Mouse (Mus musculus) adrenal gland, adult 18-20 months (tissue): ENCODE measurements around the gene Fam71e2. TPM values are rescaled to one million over a fixed set of nuclear protein-coding genes. Genes with fewer than 3 reads are reported as not detected.
"Not testable (repeated sequence)": the region's sequence is repeated elsewhere in the genome, so short reads cannot be mapped to it uniquely, and the experiment has no call there.

Experiments
- DNase-seq, 2 experiments: peaks; one replicate each; pipeline ENCODE4 v3.0.0; 2021 to 2022; ENCODE audit warnings: low spot score in 2 of 2
- long read RNA-seq, 2 experiments: library from polyadenylated mRNA; stranded (forward); transcript quantifications; one replicate each; pipeline ENCODE4 v2.0.0; 2021
- total RNA-seq, 2 experiments: library from RNA; stranded (reverse); gene quantifications; 1 replicate in 1 of 2; 2 replicates in 1 of 2; pipeline ENCODE4 v1.2.3; 2021

Fam71e2 gene
- total RNA-seq, result not detected
- long read RNA-seq, experiment 1, result 0 reads
- long read RNA-seq, experiment 2, result 0 reads

DNA sequence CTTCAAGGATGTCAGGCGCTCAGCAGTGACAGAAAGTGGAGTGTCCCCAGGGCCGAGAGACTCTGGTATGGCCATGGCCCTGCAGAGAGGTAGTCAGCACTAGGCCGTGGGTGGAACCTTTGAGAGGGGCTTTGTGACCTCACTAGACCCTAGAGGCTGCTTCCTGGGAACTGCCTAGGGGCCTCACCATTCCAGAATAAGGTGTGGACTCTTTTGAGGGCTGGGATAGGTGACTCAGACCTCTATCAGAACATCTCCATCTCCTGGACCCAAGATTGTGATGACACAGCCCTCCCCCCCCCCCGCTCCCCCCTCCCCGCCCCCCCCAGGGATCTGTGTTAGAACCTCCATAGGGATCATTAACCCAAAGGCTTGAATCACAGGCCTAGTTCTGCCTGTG, at the start of gene Fam71e2:
Fam71e2 (minus strand) TSS at position 101 of the 400 bp plus-strand sequence.
- DNase-seq, result no peak

GRCm38 (mm10) chr7:4816559-4816958, 45.5 kb upstream of the Fam71e2 start:
- no peak for DNase-seq

DNA sequence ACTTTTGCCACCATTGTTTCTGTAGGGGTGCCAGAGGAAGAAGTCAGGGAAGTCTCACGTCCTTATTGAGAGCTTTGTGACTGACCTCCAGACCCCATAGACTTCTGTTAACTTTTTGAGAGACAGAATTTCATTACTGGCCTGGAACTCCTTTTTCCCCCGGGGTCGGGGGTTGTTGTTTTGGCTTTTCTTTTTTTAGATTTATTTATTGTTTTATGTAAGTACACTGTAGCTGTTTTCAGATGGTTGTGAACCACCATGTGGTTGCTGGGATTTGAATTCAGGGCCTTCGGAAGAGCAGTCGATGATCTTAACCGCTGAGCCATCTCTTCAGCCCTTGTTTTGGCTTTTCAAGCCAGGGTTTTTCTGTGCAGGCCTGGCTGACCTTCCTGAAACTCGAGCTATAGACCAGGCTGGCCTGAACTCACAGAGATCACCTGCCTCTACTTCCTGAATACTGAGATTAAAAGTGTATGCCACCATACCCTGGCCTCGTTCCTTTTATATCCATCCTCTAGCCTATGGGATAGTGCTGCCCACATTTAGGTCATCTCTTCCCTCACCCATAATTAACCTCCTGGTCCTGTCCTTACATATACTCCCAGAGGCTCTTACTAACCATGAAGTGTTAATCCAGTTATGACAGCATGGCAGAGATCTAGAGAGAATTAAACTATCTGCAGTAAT, 42.1 kb upstream of the Fam71e2 start:
- no peak for DNase-seq

GRCm38 (mm10) chr7:4812303-4813104, 41.4 kb upstream of the Fam71e2 start, which contains the start of gene Ube2s:
Ube2s (minus strand) TSS chr7:4812590.
- peak; percentile 97 to 98 for DNase-seq

GRCm38 (mm10) chr7:4811842-4812302, 40.8 kb upstream of the Fam71e2 start:
- peak in 1 of 2 experiments; percentile 57 for DNase-seq

- DNase-seq, result not testable (repeated sequence)
Observed at GRCm38 (mm10) chr7:4811131-4811530, 40.0 kb upstream of the Fam71e2 start.

GRCm38 (mm10) chr7:4806716-4807115, 35.6 kb upstream of the Fam71e2 start:
- no peak for DNase-seq

- DNase-seq, result no peak
Observed at GRCm38 (mm10) chr7:4802247-4802646, 31.1 kb upstream of the Fam71e2 start.

- no peak for DNase-seq
Observed at GRCm38 (mm10) chr7:4795767-4796433, 24.8 kb upstream of the Fam71e2 start.

DNA sequence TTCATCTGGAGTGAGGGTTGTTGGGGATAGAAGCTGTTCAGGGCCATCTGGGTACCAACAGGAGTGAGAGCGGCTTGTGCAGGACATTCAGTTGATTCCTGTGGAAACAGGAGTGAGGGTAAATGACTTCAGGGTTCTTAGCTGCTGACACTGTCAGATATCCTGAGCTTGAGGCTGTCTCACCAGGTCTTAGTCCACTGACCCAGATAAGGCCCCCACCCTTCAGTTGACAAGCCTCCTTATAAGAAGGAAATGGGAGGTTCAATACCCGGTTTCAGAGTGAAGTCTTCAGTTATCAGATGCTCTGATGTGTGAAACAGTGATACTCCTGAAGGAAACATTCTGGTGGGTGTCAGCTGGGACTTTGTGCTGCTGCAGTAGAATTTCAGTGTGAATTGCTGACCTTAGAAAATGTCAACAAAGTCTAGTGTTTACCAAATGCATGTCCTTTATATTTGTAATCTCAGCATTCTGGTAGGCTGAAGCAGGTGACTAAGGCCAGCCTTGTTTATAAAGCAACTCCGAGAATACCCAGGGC, 23.6 kb upstream of the Fam71e2 start:
- no peak for DNase-seq

DNA sequence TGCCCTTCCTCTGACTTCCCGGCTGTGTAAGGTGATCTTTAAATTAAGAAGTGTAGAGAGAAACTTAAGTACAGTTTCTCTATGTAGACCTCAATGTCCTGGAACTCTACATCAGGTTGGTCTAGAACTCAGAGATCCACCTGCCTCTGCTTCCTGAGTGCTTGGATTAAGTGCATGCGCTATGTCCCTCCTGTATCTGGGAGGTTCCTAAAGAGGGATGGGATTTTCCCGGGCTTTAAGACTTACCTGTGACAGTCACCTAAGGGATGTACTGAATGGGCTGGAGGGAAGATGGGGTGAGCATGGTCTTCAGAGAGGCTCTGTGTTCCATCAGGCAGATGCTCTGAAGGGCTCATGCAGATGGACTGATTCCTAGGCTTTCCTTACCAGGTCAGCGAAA, 22.6 kb upstream of the Fam71e2 start:
- DNase-seq, result no peak

- DNase-seq, result not testable (repeated sequence)
Observed at GRCm38 (mm10) chr7:4793248-4793647, 22.1 kb upstream of the Fam71e2 start.

DNA sequence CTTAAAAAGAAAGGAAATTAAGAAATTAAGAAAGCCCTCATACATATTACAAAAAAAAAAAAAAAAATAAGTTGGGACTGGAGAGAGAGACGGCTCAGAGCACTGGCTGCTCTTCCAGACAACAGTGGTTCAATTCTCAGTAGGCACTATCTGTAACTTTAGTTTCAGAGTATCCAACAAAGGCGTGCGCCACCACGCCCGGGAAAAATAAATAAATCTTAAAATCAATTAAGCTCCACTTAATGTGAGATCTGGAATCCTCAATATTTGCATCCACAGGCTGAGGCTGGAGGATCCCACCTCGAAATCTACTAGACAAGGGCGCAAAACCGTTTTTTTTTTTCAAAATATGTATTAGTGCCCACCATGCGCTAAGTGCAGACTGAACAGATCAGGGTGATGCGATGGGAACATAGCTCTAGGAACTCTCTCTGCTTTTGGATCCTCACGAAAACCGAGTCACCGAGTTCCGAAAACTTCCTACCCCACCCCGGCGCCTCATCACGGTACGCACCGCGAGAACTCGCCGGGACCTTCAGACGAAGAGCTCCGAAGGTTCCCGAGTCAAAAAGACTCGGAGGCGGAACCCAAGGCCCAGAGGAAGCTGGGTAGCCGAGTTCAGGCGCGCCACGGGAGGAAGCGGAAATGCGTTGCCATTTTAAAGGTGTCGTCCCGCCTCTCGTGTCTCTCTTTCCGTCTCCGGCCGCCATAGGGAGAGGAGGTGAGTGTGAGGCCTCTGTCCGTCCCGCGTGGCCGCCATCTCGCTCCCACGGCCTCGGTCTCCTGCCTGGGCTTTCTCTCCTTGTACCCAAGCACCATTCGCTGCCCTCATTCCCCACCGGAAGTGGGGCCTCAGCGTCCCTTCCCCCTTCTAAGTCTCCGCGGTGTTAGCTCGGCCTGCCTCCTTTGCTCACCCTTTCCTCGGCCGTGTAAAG, 21.4 kb upstream of the Fam71e2 start, which contains the start of gene Rpl28:
Rpl28 (plus strand) TSS at position 597 of the 935 bp plus-strand sequence.
- DNase-seq, result peak; percentile 88 to 95

- peak in 1 of 2 experiments; percentile 61 for DNase-seq
Observed at GRCm38 (mm10) chr7:4789436-4789935, 18.4 kb upstream of the Fam71e2 start, which contains the start of gene Tmem238. Tmem238 (minus strand) TSS chr7:4789656.

DNA sequence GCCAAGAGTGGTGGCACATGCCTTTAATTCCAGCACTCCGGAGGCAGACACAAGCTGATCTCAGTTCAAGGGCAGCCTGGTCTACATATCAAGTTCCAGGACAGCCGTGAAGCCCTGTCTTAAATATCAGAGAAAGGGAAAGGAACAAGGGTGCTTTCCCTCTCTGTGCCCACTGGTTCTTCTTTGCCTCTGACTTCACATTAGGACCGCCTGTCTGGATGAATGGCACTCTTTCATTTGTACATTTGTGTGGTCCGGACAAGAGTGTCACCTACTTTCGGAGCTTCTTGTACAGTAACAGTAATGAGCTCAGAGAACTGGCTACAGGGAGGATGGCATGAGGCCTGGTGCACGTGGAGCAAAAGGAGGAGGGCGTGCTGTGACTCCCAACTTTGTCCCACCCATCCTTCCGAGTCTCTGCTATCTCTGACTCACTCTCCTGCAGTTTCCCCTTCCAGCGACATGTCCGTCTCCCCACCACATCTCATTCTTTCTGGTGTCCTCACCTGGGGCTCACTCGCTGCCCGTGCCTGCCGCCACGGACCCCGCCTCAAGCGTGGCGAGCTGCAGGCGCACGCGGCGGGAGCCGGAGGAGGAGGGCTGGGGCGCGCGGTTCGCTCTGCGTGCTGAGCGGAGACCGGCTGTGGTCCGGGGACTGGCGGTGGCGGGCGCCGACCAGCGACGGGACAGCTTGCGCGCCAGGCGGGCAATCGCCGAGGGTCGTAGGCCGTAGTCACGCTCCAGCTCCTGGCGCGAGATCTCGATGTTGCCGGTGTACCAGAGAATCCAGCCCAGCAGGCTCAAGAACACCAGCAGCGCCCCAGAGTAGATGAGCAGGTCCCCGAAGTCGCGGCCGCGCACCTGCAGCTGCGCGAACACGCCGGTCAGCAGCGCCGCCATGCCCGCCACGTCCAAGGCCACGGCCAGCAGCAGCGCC, 17.7 kb upstream of the Fam71e2 start:
- peak; percentile 61 to 75 for DNase-seq

- DNase-seq, result no peak
Observed at GRCm38 (mm10) chr7:4783667-4784268, 12.7 kb upstream of the Fam71e2 start.

GRCm38 (mm10) chr7:4782759-4783158, 11.7 kb upstream of the Fam71e2 start, which contains the start of the genes Il11 and Tmem190:
Il11 (minus strand) TSS chr7:4782859.
Tmem190 (plus strand) TSS chr7:4782937.
- no peak for DNase-seq

DNA sequence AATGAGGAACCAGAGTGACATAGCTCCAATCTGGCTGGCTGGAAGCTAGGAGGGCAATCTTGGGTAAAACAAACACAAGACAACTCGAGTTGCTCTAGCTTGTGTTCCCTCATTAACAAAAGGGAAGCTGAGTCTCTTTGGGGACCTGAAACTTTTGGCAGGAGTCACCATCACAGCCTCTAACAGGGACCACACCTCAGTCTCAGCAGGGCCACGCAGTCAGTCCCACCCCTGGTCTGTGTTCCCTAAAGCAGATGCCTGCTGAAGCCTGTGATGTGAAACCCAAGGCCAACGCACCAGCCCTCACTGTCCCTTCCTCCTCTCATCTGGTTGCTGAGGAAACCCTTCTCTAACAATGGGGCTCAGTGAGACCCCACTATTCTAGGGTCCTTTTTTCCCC, 11.0 kb upstream of the Fam71e2 start:
- no peak for DNase-seq
